Comparison of ENCODE assay signal across 11 mouse cellular contexts in the genomic region with DNA sequence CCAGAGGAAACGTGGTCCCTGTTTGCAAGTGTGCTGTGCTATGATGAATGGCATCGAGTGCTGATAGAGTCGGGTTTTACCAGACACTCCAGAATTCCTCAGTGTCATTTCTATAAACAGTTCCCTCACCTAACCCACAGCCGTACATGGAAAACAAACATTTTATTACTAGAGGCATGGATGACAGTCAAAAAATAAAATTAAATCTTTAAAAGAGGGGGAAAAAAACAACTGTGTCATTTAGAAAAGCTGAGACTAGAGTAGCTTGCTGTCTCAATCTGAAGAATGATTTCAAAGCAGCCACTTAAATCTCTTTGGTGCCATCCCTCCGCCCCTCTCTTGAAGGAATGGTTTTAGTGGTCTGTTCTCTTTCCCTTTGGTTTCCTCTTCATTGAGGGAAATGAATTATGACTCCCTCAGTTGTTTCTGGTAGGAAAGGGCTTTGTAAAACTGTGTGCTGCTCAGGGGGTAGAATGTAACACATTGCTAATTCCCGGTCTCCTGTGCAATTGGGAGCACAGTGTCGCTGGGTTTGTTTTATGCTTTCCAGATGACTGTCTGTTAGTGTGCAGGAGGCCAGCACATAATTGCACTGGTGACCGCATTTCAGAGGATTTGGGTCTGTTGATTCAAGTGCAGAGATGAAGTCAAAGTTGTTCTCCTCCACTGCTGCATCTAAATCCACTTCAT.
DNase-seq lines count a peak whose midpoint lies in the region; ATAC-seq and TF ChIP-seq lines count a peak whose summit lies in the region.
"Had no signal": no experiment of that assay in that cellular context is flagged by ENCODE, and none has a peak within 500 bp of the region (broad histone marks: within the 10 kb centered on the region; RNA-seq: fewer than 3 reads in every experiment).

No protein-coding gene starts in this region.

- no peaks in the 10 kb centered on the region for H3K36me3 ChIP-seq in forebrain, embryonic 15.5 days
- H3K36me3 ChIP-seq in limb, embryonic 14.5 days (ENCODE audit: control insufficient read depth, insufficient read depth, low read length) = no peaks in the 10 kb centered on the region
- no peaks in the 10 kb centered on the region; the same call in 1 of the 2 replicates for H3K36me3 ChIP-seq in stomach, embryonic 15.5 days

- DNase-seq in retina, postnatal 1 day = peak; percentile 25
- no peak for DNase-seq in retina, embryonic 14.5 days (ENCODE audit: low spot score)
- DNase-seq in limb, embryonic 14.5 days (ENCODE audit: low spot score) = peak; percentile 58
- DNase-seq in thymus, adult 18-20 months = no peak
- DNase-seq in left cerebral cortex, postnatal 10 days (ENCODE audit: extremely low spot score in 1 of 2, low spot score in 2 of 2) = no peak

- intact Hi-C loops in left cerebral cortex, postnatal 10 days (cut with DNase I) = loop anchor here (5.0 kb wide), 1 partner anchor 836 kb away; no protein-coding TSS in a partner anchor

- TF ChIP-seq POLR2A in limb, embryonic 14.5 days (IDR thresholded peaks at IDR 0.05; ENCODE audit: borderline replicate concordance, extremely low read depth, insufficient read depth, insufficient read length) = no peak

- no peak overlapping the region for H3K4me2 ChIP-seq in forebrain, embryonic 15.5 days (replicated peaks)
- H3K4me2 ChIP-seq in limb, embryonic 14.5 days (replicated peaks; ENCODE audit: low read depth, low read length, severe bottlenecking) = peak overlapping the region; percentile 10
- H3K4me2 ChIP-seq in stomach, embryonic 15.5 days = no peak overlapping the region
- H3K4me2 ChIP-seq: heart, embryonic 13.5 days had no signal

- H3K27me3 ChIP-seq in forebrain, embryonic 15.5 days = no peaks in the 10 kb centered on the region
- no peaks in the 10 kb centered on the region for H3K27me3 ChIP-seq in limb, embryonic 14.5 days (ENCODE audit: control insufficient read depth, insufficient read depth, low read length)
- H3K27me3 ChIP-seq in stomach, embryonic 15.5 days (replicated peaks) = no peaks in the 10 kb centered on the region
- H3K27me3 ChIP-seq: heart, embryonic 13.5 days had no signal

- H3K4me3 ChIP-seq in forebrain, embryonic 15.5 days = no peak overlapping the region
- H3K4me3 ChIP-seq in limb, embryonic 14.5 days (replicated peaks; ENCODE audit: low read length) = no peak overlapping the region
- H3K4me3 ChIP-seq in stomach, embryonic 15.5 days (replicated peaks) = no peak overlapping the region
- H3K4me3 ChIP-seq: heart, embryonic 13.5 days; left cerebral cortex, adult 2 months had no signal

- peak overlapping the region; percentile 80 for H3K27ac ChIP-seq in forebrain, embryonic 15.5 days (replicated peaks)
- peak overlapping the region; percentile 66 for H3K27ac ChIP-seq in limb, embryonic 14.5 days (replicated peaks; ENCODE audit: low read depth, low read length)
- peak overlapping the region; percentile 63; the same call in 1 of the 2 replicates for H3K27ac ChIP-seq in stomach, embryonic 15.5 days
- H3K27ac ChIP-seq: heart, embryonic 13.5 days; left cerebral cortex, adult 2 months; macrophage had no signal

- WGBS in forebrain, embryonic 15.5 days = 40% methylated on average over 8 of the region's 8 CpGs
- 9% methylated on average over 8 of the region's 8 CpGs for WGBS in limb, embryonic 14.5 days
- WGBS in stomach, embryonic 15.5 days = 34% methylated on average over 8 of the region's 8 CpGs

- no peaks in the 10 kb centered on the region for H3K9me3 ChIP-seq in forebrain, embryonic 15.5 days
- no peaks in the 10 kb centered on the region for H3K9me3 ChIP-seq in limb, embryonic 14.5 days (ENCODE audit: control insufficient read depth, low read length)
- H3K9me3 ChIP-seq in stomach, embryonic 15.5 days = no peaks in the 10 kb centered on the region
- H3K9me3 ChIP-seq: heart, embryonic 13.5 days had no signal

- ATAC-seq in forebrain, embryonic 15.5 days (replicated peaks) = peak; percentile 33
- ATAC-seq in limb, embryonic 14.5 days (ENCODE audit: low FRiP score, low read depth) = peak; percentile 44; the same call in 1 of the 2 replicates
- ATAC-seq in stomach, embryonic 15.5 days (ENCODE audit: insufficient read depth, low FRiP score, low read depth) = no peak
- ATAC-seq in frontal cortex, adult (ENCODE audit: low TSS enrichment) = no peak

- 0 out of 2 replicates have a peak overlapping the region, but pooled peaks have one; percentile 26 for H3K9ac ChIP-seq in forebrain, embryonic 15.5 days (replicated peaks)
- no peak overlapping the region for H3K9ac ChIP-seq in limb, embryonic 14.5 days (ENCODE audit: low read depth, low read length, severe bottlenecking)
- H3K9ac ChIP-seq in stomach, embryonic 15.5 days = no peak overlapping the region
- H3K9ac ChIP-seq: heart, embryonic 13.5 days had no signal

- peaks cover 12% of the 10 kb centered on the region for H3K4me1 ChIP-seq in forebrain, embryonic 15.5 days
- peaks cover 59% of the 10 kb centered on the region for H3K4me1 ChIP-seq in limb, embryonic 14.5 days (ENCODE audit: control insufficient read depth, insufficient read depth, low read length)
- H3K4me1 ChIP-seq in stomach, embryonic 15.5 days = 0 out of 2 replicates have a peak, but pooled peaks cover 10% of the 10 kb centered on the region

Comparison
In these comparisons a context has a peak if more than half of its experiments do, and no peak if none do; other contexts are left out.
1. DNase-seq: peak in retina, postnatal 1 day (single experiment) and limb, embryonic 14.5 days (single experiment); none in retina, embryonic 14.5 days (single experiment), thymus, adult 18-20 months (0 of 2) and left cerebral cortex, postnatal 10 days (0 of 2).
2. ATAC-seq: peak in forebrain, embryonic 15.5 days (single experiment) and limb, embryonic 14.5 days (single experiment); none in stomach, embryonic 15.5 days (single experiment) and frontal cortex, adult (single experiment).
3. Peak in every context shown above with its lines, with median percentiles within 50 percentile points of each other: H3K27ac ChIP-seq.